Mouse (Mus musculus) cerebellum, adult 2 months (tissue): ENCODE measurements at regions not wholly inside any gene's neighbourhood (a gene's known extent, or its start where the extent isn't known, plus 50 kb on each side); places are given as distances from the start of the nearest gene placed in this dataset.

Experiments used
- DNase-seq, 2 experiments: peaks; one replicate each; pipeline ENCODE4 v3.0.0; 2021
- H3K27ac ChIP-seq: fragments of 200-500 bp; 2 replicates; pipeline ENCODE4 v1.5.1; 2012; ENCODE audit warnings: low read length, control low read depth, inconsistent platforms; ENCODE audit not compliant: insufficient read depth
- H3K27me3 ChIP-seq: fragments of 200-500 bp; 2 replicates; pipeline ENCODE4 v1.6.1; 2012; ENCODE audit warnings: inconsistent platforms, mild to moderate bottlenecking, low read length, moderate library complexity; ENCODE audit not compliant: control insufficient read depth, insufficient read depth
- H3K4me1 ChIP-seq: fragments of 200-500 bp; 2 replicates; pipeline ENCODE4 v1.6.1; 2011; ENCODE audit warnings: low read length; ENCODE audit not compliant: control insufficient read depth, insufficient read depth
- H3K4me3 ChIP-seq: fragments of 200-500 bp; replicated peaks from 2 replicates; pipeline ENCODE3; 2011; ENCODE audit warnings: mild to moderate bottlenecking, low read depth, low read length, control low read depth; ENCODE audit not compliant: insufficient read depth
- CTCF ChIP-seq: fragments of 200-500 bp; IDR thresholded peaks from 2 replicates; pipeline ENCODE4 v1.5.1; 2011; ENCODE audit warnings: low read depth, mild to moderate bottlenecking, control low read depth, low read length, moderate library complexity, borderline replicate concordance; ENCODE audit not compliant: insufficient read depth
- POLR2A ChIP-seq: fragments of 200-500 bp; IDR thresholded peaks from 2 replicates; pipeline ENCODE4 v1.6.1; 2011; ENCODE audit warnings: low read length, control low read depth, borderline replicate concordance; ENCODE audit not compliant: insufficient read depth
- WGBS: fragments of 180-500 bp; shearing (Covaris S2); methylation state at CpG from one replicate; pipeline ENCODE4 v1.1.7; 2018; 5-methylcytosine and 5-hydroxymethylcytosine counted together

- Histone ChIP-seq H3K4me3 (no peak overlapping the region), H3K27ac (no peak overlapping the region), H3K27me3 (no peaks in the 10 kb centered on the region; the same call in 1 of the 2 replicates), H3K4me1 (no peaks in the 10 kb centered on the region; the same call in 1 of the 2 replicates)
- TF ChIP-seq POLR2A (no peak), CTCF (no peak)
- 18% methylated on average over 5 of the region's 5 CpGs for WGBS
- no peak for DNase-seq
These were observed 380.0 kb upstream of the Nfe2l3 start for GRCm38 (mm10) chr6:51052451-51052921.

- TF ChIP-seq CTCF = no peak
- TF ChIP-seq POLR2A = no peak
- 8% methylated on average over 7 of the region's 7 CpGs for WGBS
- Histone ChIP-seq H3K4me3 (no peak overlapping the region), H3K27me3 (no peaks in the 10 kb centered on the region; the same call in 1 of the 2 replicates), H3K27ac (no peak overlapping the region), H3K4me1 (no peaks in the 10 kb centered on the region; the same call in 1 of the 2 replicates)
- DNase-seq = peak in 1 of 2 experiments; percentile 47
These were observed 375.2 kb upstream of the Nfe2l3 start for GRCm38 (mm10) chr6:51057229-51057628.

- H3K4me1 ChIP-seq = no peaks in the 10 kb centered on the region; the same call in 1 of the 2 replicates
- no peak for TF ChIP-seq POLR2A
- no peaks in the 10 kb centered on the region; the same call in 1 of the 2 replicates for H3K27me3 ChIP-seq
- no peak overlapping the region for H3K4me3 ChIP-seq
- no peak overlapping the region for H3K27ac ChIP-seq
- 49% methylated on average over 7 of the region's 7 CpGs for WGBS
- DNase-seq = peak in 1 of 2 experiments; percentile 7
These were observed 372.3 kb upstream of the Nfe2l3 start for GRCm38 (mm10) chr6:51059923-51060847.

- Histone ChIP-seq H3K4me3 (no peak overlapping the region), H3K27ac (no peak overlapping the region), H3K4me1 (no peaks in the 10 kb centered on the region; the same call in 1 of the 2 replicates), H3K27me3 (no peaks in the 10 kb centered on the region; the same call in 1 of the 2 replicates)
- DNase-seq = no peak
- 23% methylated on average over 17 of the region's 17 CpGs for WGBS
- TF ChIP-seq POLR2A (no peak), CTCF (no peak)
These were observed 371.5 kb upstream of the Nfe2l3 start for GRCm38 (mm10) chr6:51060848-51061535.

- 96% methylated on average over 6 of the region's 6 CpGs for WGBS
- Histone ChIP-seq H3K27me3 (no peaks in the 10 kb centered on the region), H3K27ac (no peak overlapping the region), H3K4me1 (no peaks in the 10 kb centered on the region), H3K4me3 (no peak overlapping the region)
- DNase-seq = no peak
- TF ChIP-seq POLR2A = no peak
- no peak for TF ChIP-seq CTCF
These were observed 367.3 kb upstream of the Nfe2l3 start for GRCm38 (mm10) chr6:51065156-51065555.

- H3K27ac ChIP-seq = no peak overlapping the region
- no peak for DNase-seq
- TF ChIP-seq CTCF (no peak), POLR2A (no peak)
- 92% methylated on average over 11 of the region's 11 CpGs for WGBS
- no peaks in the 10 kb centered on the region for H3K27me3 ChIP-seq
- no peaks in the 10 kb centered on the region for H3K4me1 ChIP-seq
- H3K4me3 ChIP-seq = no peak overlapping the region
These were observed 365.1 kb upstream of the Nfe2l3 start for GRCm38 (mm10) chr6:51067332-51067731.

GRCm38 (mm10) chr6:51069945-51070344 is 362.5 kb upstream of the Nfe2l3 start:
- TF ChIP-seq CTCF = no peak
- no peak for TF ChIP-seq POLR2A
- Histone ChIP-seq H3K27me3 (no peaks in the 10 kb centered on the region), H3K4me1 (no peaks in the 10 kb centered on the region), H3K27ac (no peak overlapping the region), H3K4me3 (no peak overlapping the region)
- DNase-seq = no peak
- 61% methylated on average over 5 of the region's 5 CpGs for WGBS
